Comparison of ENCODE assay signal across 14 mouse cellular contexts in the genomic region with DNA sequence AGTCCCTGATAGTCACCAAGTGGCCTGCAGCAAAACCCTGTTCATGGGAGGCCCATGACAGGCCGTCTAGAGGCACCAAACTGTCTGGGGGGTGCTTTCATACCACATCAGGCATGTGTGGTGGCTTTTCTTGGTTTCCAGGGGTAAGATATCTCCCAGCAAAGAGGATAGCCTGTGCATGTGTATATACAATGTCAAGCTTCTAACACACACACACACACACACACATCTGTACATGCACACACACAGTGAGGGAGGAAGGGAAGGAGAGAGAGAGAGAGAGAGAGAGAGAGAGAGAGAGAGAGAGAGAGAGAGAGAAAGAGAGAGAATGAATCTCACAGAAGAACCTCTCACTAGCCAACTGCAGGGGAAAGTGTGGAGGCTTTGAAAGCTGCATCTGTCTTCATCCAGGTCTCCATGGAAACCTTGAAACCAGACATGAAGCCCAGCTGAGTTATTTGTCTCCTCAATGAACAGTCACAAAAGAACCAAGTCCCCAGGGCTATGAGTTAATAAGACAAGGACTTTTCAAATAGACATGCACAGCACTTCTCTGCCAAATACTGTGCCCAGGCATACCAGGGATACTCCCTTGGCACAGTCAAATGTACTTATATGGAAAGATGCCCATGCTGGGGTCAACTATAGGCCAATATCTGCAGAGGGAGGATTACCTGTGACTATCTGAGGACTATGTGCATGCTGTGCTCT. TPM values are rescaled to one million over a fixed set of nuclear protein-coding genes. Genes with fewer than 3 reads are reported as not detected.
A peak's percentile ranks its signal among the peaks of the same experiment; 100 is the strongest.
DNase-seq lines count a peak whose midpoint lies in the region; ATAC-seq and TF ChIP-seq lines count a peak whose summit lies in the region.
"Had no signal": no experiment of that assay in that cellular context is flagged by ENCODE, and none has a peak within 500 bp of the region (broad histone marks: within the 10 kb centered on the region; RNA-seq: fewer than 3 reads in every experiment).

No protein-coding gene starts in this region.

- peak overlapping the region; percentile 25 for H3K27ac ChIP-seq in hindbrain, embryonic 12.5 days
- H3K27ac ChIP-seq in midbrain, postnatal 0 days (ENCODE audit: low read depth, low read length) = peak overlapping the region; percentile 21
- H3K27ac ChIP-seq: embryonic facial prominence, embryonic 15.5 days had no signal

- H3K27me3 ChIP-seq in hindbrain, embryonic 12.5 days = no peaks in the 10 kb centered on the region
- no peaks in the 10 kb centered on the region for H3K27me3 ChIP-seq in midbrain, postnatal 0 days (ENCODE audit: insufficient read depth, low read length)
- H3K27me3 ChIP-seq: embryonic facial prominence, embryonic 15.5 days had no signal

- no peaks in the 10 kb centered on the region for H3K36me3 ChIP-seq in hindbrain, embryonic 12.5 days
- no peaks in the 10 kb centered on the region for H3K36me3 ChIP-seq in midbrain, postnatal 0 days (ENCODE audit: insufficient read depth, low read length)
- H3K36me3 ChIP-seq: embryonic facial prominence, embryonic 15.5 days had no signal

- no peak overlapping the region for H3K4me2 ChIP-seq in hindbrain, embryonic 12.5 days (replicated peaks)
- H3K4me2 ChIP-seq in midbrain, postnatal 0 days (ENCODE audit: low read depth, low read length, poor library complexity, severe bottlenecking) = no peak overlapping the region
- H3K4me2 ChIP-seq: embryonic facial prominence, embryonic 15.5 days had no signal

- TF ChIP-seq CTCF in midbrain, postnatal 0 days (IDR thresholded peaks at IDR 0.05) = no peak

- peaks cover 17% of the 10 kb centered on the region for H3K4me1 ChIP-seq in hindbrain, embryonic 12.5 days
- H3K4me1 ChIP-seq in midbrain, postnatal 0 days (ENCODE audit: insufficient read depth, low read length) = peaks cover 6% of the 10 kb centered on the region
- H3K4me1 ChIP-seq: embryonic facial prominence, embryonic 15.5 days had no signal

- H3K4me3 ChIP-seq in hindbrain, embryonic 12.5 days = no peak overlapping the region
- no peak overlapping the region for H3K4me3 ChIP-seq in midbrain, postnatal 0 days (ENCODE audit: low read depth, low read length)
- H3K4me3 ChIP-seq: embryonic facial prominence, embryonic 15.5 days; myocyte had no signal

- H3K9ac ChIP-seq in hindbrain, embryonic 12.5 days = no peak overlapping the region
- no peak overlapping the region for H3K9ac ChIP-seq in midbrain, postnatal 0 days (replicated peaks; ENCODE audit: low read length, poor library complexity, severe bottlenecking)
- H3K9ac ChIP-seq: embryonic facial prominence, embryonic 15.5 days had no signal

- peak; percentile 34 to 58 for DNase-seq in layer of hippocampus, adult 8-10 months (ENCODE audit: low spot score in 2 of 2)
- DNase-seq in layer of hippocampus, postnatal 25 days (ENCODE audit: extremely low spot score in 1 of 2, low spot score in 1 of 2) = no peak
- peak; percentile 13 for DNase-seq in embryo, embryonic 11.5 days (ENCODE audit: low read depth, low spot score)
- peak; percentile 94 for DNase-seq in midbrain, postnatal 0 days (ENCODE audit: low spot score)
- no peak for DNase-seq in kidney, postnatal 14 days
- DNase-seq in adrenal gland, postnatal 36 days = no peak
- DNase-seq in kidney, adult 9 months = no peak
- DNase-seq: lung, adult 18-20 months had no signal

- ATAC-seq in hindbrain, embryonic 12.5 days (ENCODE audit: low FRiP score) = peak; percentile 80
- ATAC-seq in midbrain, postnatal 0 days (ENCODE audit: low FRiP score) = peak; percentile 52

- no peaks in the 10 kb centered on the region for H3K9me3 ChIP-seq in hindbrain, embryonic 12.5 days (replicated peaks)
- H3K9me3 ChIP-seq in midbrain, postnatal 0 days (ENCODE audit: low read length) = no peaks in the 10 kb centered on the region
- H3K9me3 ChIP-seq: embryonic facial prominence, embryonic 15.5 days had no signal

- 20% methylated on average over 1 of the region's 1 CpGs for WGBS in hindbrain, embryonic 12.5 days
- 13% methylated on average over 1 of the region's 1 CpGs for WGBS in midbrain, postnatal 0 days

RNA-seq across cellular contexts. Expression of a gene that starts 46.9 kb away (rescaled TPM):
- total RNA-seq in layer of hippocampus, adult 8-10 months (2022) = 10 to 100 TPM; 55.4 to 68.6 (median 60.9) TPM
- total RNA-seq in layer of hippocampus, postnatal 25 days (2021) = 10 to 100 TPM; 49.0 to 58.2 TPM
- polyA plus RNA-seq in hindbrain, embryonic 12.5 days (2016; fragmentation: Nextera tagmentation; extraction: Ambion mirVana) = 0.46 and 0.50 TPM in 2 replicates
- 28.9 and 30.5 TPM in 2 replicates for total RNA-seq in midbrain, postnatal 0 days (2014; rRNA removed)
- polyA plus RNA-seq in midbrain, postnatal 0 days (2015; fragmentation: Nextera tagmentation; extraction: Ambion mirVana) = 2.3 and 2.7 TPM in 2 replicates
- total RNA-seq in adrenal gland, postnatal 36 days (2021) = not detected
- total RNA-seq: gastrocnemius, postnatal 4 days; heart, postnatal 25 days had no signal
- polyA plus RNA-seq: embryonic facial prominence, embryonic 15.5 days; myocyte; spleen, adult 2 months had no signal

Comparison
In these comparisons a context has a peak if more than half of its experiments do, and no peak if none do; other contexts are left out.
1. DNase-seq: peak in layer of hippocampus, adult 8-10 months (2 of 2), embryo, embryonic 11.5 days (single experiment) and midbrain, postnatal 0 days (single experiment); none in layer of hippocampus, postnatal 25 days (0 of 2), kidney, postnatal 14 days (single experiment), adrenal gland, postnatal 36 days (0 of 2) and kidney, adult 9 months (single experiment).
2. RNA of a gene that starts 46.9 kb away (total RNA-seq): 55.4 to 68.6 TPM in layer of hippocampus, adult 8-10 months, 49.0 to 58.2 TPM in layer of hippocampus, postnatal 25 days and 28.9 to 30.5 TPM in midbrain, postnatal 0 days; not detected in adrenal gland, postnatal 36 days; every median in the first group is over 10 times any median in the second.